Mouse (Mus musculus) left cerebral cortex, adult 8-10 months (tissue): ENCODE measurements around the gene Col4a1. TPM values are rescaled to one million over a fixed set of nuclear protein-coding genes. Genes with fewer than 3 reads are reported as not detected.

Experiments used
- DNase-seq, 2 experiments: peaks; one replicate each; pipeline ENCODE4 v3.0.0; 2022; ENCODE audit warnings: low spot score in 2 of 2
- total RNA-seq, 4 experiments: library from RNA; stranded (reverse); gene quantifications; 2 replicates each; pipeline ENCODE4 v1.2.4; 2022

Col4a1 gene
- total RNA-seq, 4 experiments from 2014 or later, result 24.5 to 35.0 (median 30.3) TPM

GRCm38 (mm10) chr8:11234879-11235210 is 77.8 kb downstream of the Col4a1 start:
- no peak for DNase-seq

- no peak for DNase-seq
Measured at GRCm38 (mm10) chr8:11234151-11234878, 78.3 kb downstream of the Col4a1 start.

- DNase-seq, result no peak
Measured at GRCm38 (mm10) chr8:11233009-11233408, 79.6 kb downstream of the Col4a1 start.

GRCm38 (mm10) chr8:11230277-11230676 is 82.3 kb downstream of the Col4a1 start:
- DNase-seq, result no peak

GRCm38 (mm10) chr8:11227421-11227820 is 85.2 kb downstream of the Col4a1 start:
- no peak for DNase-seq

- DNase-seq, result no peak
Measured at GRCm38 (mm10) chr8:11225577-11226434, 86.8 kb downstream of the Col4a1 start.

- no peak for DNase-seq
Measured at GRCm38 (mm10) chr8:11224178-11224577, 88.4 kb downstream of the Col4a1 start.

- DNase-seq, result no peak
Measured at GRCm38 (mm10) chr8:11221353-11221752, 91.3 kb downstream of the Col4a1 start.

- DNase-seq, result no peak
Measured at GRCm38 (mm10) chr8:11219282-11219681, 93.3 kb downstream of the Col4a1 start.

- DNase-seq, result peak in 1 of 2 experiments; percentile 45
Measured at GRCm38 (mm10) chr8:11215231-11215630, 97.4 kb downstream of the Col4a1 start.

GRCm38 (mm10) chr8:11206509-11206908 is 106.1 kb downstream of the Col4a1 start:
- DNase-seq, result no peak

- no peak for DNase-seq
Measured at GRCm38 (mm10) chr8:11205532-11205931, 107.1 kb downstream of the Col4a1 start.

GRCm38 (mm10) chr8:11203260-11204110 is 109.1 kb downstream of the Col4a1 start:
- DNase-seq, result peak in 1 of 2 experiments; percentile 43

- no peak for DNase-seq
Measured at GRCm38 (mm10) chr8:11198650-11199049, 114.0 kb downstream of the Col4a1 start.

- DNase-seq, result no peak
Measured at GRCm38 (mm10) chr8:11197988-11198387, 114.6 kb downstream of the Col4a1 start.

- DNase-seq, result no peak
Measured at GRCm38 (mm10) chr8:11197261-11197660, 115.4 kb downstream of the Col4a1 start.

- no peak for DNase-seq
Measured at GRCm38 (mm10) chr8:11192719-11193324, 119.8 kb downstream of the Col4a1 start.

- peak; percentile 62 to 74 for DNase-seq
Measured at GRCm38 (mm10) chr8:11187581-11188271, 124.9 kb downstream of the Col4a1 start.

- no peak for DNase-seq
Measured at GRCm38 (mm10) chr8:11186456-11186855, 126.2 kb downstream of the Col4a1 start.

- peak in 1 of 2 experiments; percentile 28 for DNase-seq
Measured at GRCm38 (mm10) chr8:11185672-11186071, 127.0 kb downstream of the Col4a1 start.

- no peak for DNase-seq
Measured at GRCm38 (mm10) chr8:11183611-11184031, 129.0 kb downstream of the Col4a1 start.
